Mouse (Mus musculus): ENCODE data around the gene Mrps36.

- TF ChIP-seq CTCF (IDR thresholded peaks at IDR 0.05; ENCODE audit: insufficient read depth, low read depth, low read length) (no peak), POLR2A (IDR thresholded peaks at IDR 0.05; ENCODE audit: insufficient read depth, low read depth, low read length) (no peak)
These were observed 41.0 kb downstream of the Mrps36 start for GRCm38 (mm10) chr13:100703468-100703867.
